Mouse (Mus musculus) ovary, postnatal 14 days (tissue): ENCODE measurements around the gene Mrps6.

Source experiments
- DNase-seq: peaks from one replicate; pipeline ENCODE4 v3.0.0; 2022; ENCODE audit warnings: low spot score

Mrps6 gene

DNA sequence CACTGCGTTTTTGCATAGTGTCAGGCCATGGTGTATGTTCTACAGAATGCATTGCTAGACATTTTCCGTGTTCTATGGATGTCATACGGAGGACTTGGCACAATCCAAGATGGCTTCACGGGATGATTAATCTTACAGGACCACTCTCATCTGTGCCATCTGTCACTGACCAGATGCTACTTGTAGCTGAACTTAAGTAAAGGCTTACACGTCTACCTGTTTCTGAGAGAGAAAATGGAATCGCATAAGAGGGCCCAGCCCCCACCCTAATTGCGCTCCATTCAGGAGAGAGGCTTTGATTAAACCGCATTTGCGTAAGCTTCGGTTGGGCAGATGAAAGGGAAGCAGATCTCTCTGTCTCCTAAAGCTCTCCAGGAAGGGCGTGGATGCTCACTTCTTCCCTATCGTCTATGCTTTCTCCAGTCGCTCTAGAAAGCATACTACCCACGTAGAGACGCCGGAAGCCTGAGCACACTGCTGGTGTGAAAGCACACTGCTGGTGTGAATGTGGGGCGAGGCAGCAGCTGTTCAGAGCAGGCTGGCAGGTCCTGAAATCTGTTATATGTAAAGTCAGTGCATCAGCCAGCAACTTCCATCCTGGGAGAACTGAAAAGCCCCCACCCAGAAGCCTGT, 62.9 kb downstream of the Mrps6 start:
- DNase-seq, result no peak

GRCm38 (mm10) chr16:92127226-92127625, 69.2 kb downstream of the Mrps6 start:
- DNase-seq, result no peak

DNA sequence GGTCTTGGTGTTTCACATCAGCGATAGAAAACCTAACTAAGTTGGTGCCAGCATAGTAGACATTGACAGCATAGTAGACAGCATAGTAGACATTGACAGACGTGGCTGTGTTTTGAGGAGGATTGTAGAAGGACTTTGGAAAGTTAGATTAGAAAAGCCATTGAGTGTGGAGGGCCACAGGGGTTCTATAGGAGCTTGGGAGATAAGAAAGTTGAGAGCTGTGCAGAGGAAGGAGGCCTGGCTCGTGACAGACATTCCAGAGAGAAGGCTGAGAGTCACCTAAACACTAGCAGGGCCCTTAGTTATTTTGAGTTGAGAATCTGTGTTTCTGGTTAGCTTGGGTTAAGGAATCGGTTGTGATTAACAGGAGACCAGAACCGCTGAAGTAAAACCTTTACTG, 69.6 kb downstream of the Mrps6 start:
- no peak for DNase-seq

GRCm38 (mm10) chr16:92129843-92130242, 71.8 kb downstream of the Mrps6 start:
- no peak for DNase-seq

DNA sequence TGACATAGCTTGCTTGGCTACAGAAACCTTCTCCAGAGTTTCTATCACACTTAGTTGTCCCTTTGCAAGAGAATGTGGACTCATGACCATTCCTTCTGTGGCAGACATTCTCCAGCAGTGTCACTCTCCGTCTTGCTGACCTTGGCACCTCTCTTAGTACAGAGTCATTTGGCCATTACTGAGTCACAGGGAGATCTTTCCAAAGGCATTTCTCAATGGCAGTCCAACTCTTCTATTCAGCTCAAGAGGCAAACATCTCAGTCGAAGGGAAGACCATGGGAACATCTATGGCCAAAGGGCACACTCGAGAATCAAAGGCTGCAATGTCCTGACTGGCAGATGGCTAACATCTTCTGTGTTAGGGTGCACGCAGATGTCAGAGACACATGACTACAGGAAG, 74.4 kb downstream of the Mrps6 start:
- DNase-seq, result no peak

- DNase-seq, result no peak
Observed at GRCm38 (mm10) chr16:92134148-92134764, 76.2 kb downstream of the Mrps6 start.

- DNase-seq, result no peak
Observed at GRCm38 (mm10) chr16:92136275-92136674, 78.2 kb downstream of the Mrps6 start.

DNA sequence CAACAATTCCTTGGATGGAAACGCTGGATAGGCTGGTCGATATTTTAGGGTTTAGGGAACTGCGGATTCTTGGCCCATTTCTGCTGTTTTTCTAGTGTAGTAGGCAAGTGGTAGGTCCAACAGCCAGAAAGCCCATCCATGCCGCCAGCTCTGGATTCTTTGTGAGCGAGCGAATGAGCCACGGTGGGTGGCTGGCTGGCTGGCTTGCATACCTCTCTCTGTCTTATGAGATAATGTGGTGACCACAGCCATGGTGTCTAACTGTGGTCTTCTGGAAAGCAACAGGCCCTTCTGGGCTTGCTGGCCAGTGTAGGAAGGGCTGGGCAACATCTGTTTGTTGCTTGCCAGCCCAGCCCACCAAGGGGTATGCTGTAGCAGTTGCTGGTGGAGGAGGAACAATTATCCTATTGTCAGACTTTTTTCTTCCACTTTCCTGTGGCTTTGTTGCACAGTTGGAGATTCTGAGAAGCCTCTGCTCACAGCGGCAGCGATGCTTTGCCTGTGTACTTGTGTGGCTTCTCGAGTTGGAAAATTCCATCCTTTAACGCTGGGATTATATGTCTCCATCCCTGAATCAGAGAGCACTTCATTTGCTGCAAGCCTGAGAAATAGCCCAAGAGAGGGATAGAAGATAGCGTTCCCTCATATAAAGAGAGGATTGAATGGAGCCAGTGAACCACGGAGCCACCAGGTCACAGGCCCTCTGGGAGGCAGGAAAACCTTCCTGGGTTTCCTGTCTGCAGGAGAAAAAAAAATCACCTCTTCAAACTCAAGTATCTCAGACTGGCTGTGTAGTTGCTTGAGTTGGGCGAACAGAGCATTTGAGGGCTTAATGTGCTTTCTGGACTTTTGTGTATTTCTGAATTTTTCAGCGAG, 81.6 kb downstream of the Mrps6 start:
- no peak for DNase-seq

DNA sequence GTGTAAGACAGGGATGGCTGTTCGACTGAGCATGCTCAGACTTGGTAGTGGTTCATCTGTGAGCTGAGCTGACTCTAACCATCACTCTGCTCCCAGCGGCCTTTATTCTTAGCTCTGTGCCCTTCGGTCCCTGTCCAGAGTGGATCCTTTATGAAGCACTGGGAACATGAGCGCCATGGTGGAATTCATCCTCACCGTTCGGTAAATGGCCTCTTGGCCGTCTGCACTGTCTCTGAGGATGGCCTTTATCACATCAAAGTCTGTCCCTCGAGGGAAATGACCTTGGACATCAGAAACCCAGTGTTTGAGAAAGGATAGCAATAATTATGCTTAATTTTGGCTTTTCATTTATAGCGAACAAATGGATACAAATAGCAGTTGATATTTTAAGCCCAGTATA, 82.3 kb downstream of the Mrps6 start:
- no peak for DNase-seq

GRCm38 (mm10) chr16:92141021-92141420, 83.0 kb downstream of the Mrps6 start:
- no peak for DNase-seq

- no peak for DNase-seq
Observed at GRCm38 (mm10) chr16:92142426-92143012, 84.4 kb downstream of the Mrps6 start.

DNA sequence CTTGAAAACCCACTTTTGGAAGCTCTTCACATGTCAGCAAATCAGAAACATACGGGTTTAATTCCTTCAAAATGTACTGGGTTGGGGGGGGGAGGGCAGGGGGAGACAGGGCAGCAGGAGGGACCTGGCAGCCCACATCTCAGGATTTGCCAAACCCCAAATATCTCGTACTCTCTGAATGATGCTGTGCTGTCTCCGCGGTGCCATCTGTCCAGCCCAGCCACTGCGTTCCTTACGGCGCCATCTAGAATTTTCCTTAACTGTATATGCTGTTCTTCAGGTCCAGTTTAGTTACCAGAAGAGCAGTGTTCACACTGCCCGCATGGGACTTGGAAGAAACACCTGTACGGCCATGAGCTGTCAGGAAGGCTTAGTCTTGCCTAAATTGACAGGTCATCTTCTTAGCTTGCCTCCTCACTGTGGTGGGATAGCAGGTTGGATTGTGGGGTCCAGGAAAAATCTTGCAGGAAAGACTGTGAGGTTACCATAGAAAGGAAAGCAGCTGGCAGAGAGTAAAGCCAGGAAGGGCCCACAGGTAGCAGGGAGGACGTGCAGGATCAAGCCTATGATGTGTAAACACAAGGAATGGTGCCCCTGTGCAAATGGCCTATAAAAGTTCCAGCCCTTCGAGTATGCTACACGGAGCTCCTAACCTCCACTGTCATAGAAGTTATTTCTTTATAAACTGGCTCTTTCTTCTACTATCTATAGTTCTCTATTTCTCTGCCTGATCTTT, 89.7 kb downstream of the Mrps6 start:
- no peak for DNase-seq

- DNase-seq, result no peak
Observed at GRCm38 (mm10) chr16:92148367-92148728, 90.3 kb downstream of the Mrps6 start.

DNA sequence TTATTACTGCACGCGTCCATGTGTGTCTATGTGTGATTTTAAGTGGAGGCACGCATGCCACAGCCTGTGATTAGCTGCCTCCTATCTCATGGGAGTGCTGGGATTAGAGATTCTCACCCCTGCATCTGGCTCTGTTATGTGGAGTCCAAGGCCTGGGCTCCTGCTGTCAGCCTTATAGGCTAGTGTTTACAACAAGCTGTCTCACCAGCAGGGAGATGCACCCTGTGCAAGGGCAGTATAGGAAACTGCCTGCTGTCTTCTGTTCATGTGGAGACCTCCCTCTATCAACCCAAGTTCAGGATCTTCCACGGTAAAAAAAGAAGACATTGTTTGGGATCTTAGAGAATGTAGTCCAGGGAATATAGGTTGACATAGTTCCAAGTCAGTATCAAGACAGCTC, 92.9 kb downstream of the Mrps6 start:
- DNase-seq, result no peak

DNA sequence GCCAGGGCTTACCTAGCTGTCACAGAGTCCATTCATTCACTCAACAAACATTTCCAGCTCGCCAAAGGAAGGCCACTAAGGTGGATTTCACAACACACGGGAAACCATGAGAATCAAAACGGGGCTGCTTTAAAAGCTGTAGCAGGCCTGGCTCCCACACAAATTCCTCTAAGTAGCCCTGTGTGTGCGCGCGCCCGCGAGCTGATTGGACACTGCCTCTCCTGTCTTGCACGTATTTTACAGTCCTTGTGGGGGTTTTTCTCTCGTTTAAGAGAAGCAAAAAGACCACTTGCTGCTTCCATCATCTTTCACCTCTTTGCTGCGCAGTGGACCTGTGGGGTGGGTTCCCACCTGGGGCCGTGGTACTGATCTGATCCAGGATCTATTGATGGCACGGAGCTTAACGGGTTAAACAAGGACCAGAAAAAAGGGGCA, 100.0 kb downstream of the Mrps6 start:
- DNase-seq, result peak; percentile 29

DNA sequence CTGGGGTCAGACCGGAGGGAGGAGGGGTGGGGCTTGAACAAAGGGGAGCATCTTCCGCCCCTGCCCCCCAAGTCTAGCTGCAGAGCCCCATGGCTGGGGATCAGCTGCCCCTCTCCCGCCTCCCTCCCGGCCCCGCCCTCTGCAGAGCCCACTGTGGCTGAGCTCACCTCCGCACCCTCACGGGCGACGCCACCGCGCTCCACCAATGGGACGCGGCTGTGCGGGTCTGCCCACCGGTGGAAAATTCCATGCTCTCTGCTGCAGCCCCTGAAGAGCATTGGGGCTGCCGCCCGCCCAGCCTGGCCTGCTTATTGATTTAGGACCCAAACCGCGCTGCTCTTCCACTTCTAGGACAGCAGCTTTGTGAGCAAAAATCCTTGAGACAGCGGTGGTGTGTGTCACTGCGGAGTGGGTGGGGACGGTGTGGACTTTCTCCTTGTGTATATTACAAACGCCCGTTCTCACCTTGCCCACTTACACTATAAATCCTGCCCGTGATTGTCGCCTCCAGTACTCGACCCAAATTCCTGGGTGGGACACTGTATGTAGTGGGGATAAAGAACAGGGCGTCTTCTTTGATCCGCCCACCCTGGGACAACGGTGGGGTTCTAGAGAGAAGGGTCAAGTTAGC, 100.5 kb downstream of the Mrps6 start:
- DNase-seq, result peak; percentile 21

DNA sequence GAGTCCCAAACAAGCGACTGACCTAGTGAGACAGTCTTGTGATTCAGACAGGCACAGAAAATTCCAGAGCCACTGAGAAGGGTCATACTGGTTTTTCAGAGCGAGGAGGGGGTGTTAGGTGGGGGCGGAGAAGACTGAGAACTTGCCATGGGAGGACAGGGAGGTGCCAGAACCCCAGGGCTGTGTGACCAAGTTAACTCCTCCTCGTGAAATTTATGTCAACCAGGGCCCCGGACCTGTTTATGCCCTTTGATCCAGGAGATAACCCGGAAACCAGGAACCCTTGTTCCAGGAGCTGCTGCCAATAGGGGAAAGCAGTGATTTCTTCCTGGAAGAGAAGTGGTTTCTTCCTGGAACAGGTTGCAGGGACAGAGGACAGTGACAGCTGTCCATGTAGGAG, 101.0 kb downstream of the Mrps6 start:
- no peak for DNase-seq
